Mouse (Mus musculus) spleen, adult 2 months (tissue): Measurements from ENCODE around the gene Tmem19. TPM values are rescaled to one million over a fixed set of nuclear protein-coding genes. Genes with fewer than 3 reads are reported as not detected.

Source experiments
- DNase-seq, 2 experiments: peaks; one replicate each; pipeline versions ENCODE4 v3.0.0 to v3.0.0-alpha.2; 2012 to 2021; ENCODE audit warnings: low spot score in 2 of 2, low read depth in 1 of 2
- H3K27ac ChIP-seq: fragments of 200-500 bp; 2 replicates; pipeline ENCODE4 v1.5.1; 2012; ENCODE audit warnings: low read length, inconsistent platforms; ENCODE audit not compliant: insufficient read depth
- H3K27me3 ChIP-seq: fragments of 200-500 bp; 2 replicates; pipeline ENCODE4 v1.6.1; 2012; ENCODE audit warnings: mild to moderate bottlenecking, moderate library complexity, low read length, inconsistent platforms; ENCODE audit not compliant: control insufficient read depth, insufficient read depth
- H3K36me3 ChIP-seq: fragments of 200-500 bp; 2 replicates; pipeline ENCODE4 v1.6.1; 2012; ENCODE audit warnings: mild to moderate bottlenecking, low read length, inconsistent platforms; ENCODE audit not compliant: control insufficient read depth, insufficient read depth
- H3K4me1 ChIP-seq: fragments of 200-500 bp; 2 replicates; pipeline ENCODE4 v1.6.1; 2011; ENCODE audit warnings: inconsistent platforms; ENCODE audit not compliant: control insufficient read depth, insufficient read depth, insufficient read length
- H3K4me3 ChIP-seq: fragments of 200-500 bp; 2 replicates; pipeline ENCODE4 v1.5.1; 2011; ENCODE audit warnings: mild to moderate bottlenecking, inconsistent platforms; ENCODE audit not compliant: insufficient read depth, insufficient read length; ENCODE audit errors: extremely low read depth
- CTCF ChIP-seq: fragments of 200-500 bp; IDR thresholded peaks from 2 replicates; pipeline ENCODE4 v1.5.1; 2011; ENCODE audit warnings: mild to moderate bottlenecking, inconsistent platforms; ENCODE audit not compliant: insufficient read depth, insufficient read length, insufficient replicate concordance; ENCODE audit errors: extremely low read depth
- POLR2A ChIP-seq: fragments of 200-500 bp; IDR thresholded peaks from 2 replicates; pipeline ENCODE4 v1.6.1; 2011; ENCODE audit warnings: low read depth, low read length, inconsistent platforms
- WGBS: fragments of 180-500 bp; shearing (Covaris S2); methylation state at CpG from one replicate; pipeline ENCODE4 v1.1.7; 2018; 5-methylcytosine and 5-hydroxymethylcytosine counted together
- polyA plus RNA-seq: library from polyadenylated mRNA; depleted of rRNA; stranded (reverse); fragments of >200 nt; gene quantifications from 2 replicates; pipeline ENCODE4 v1.2.3, GENCODE M21; 2012

The Tmem19 gene
- polyA plus RNA-seq, 1 experiment: 10.4 TPM

- TF ChIP-seq CTCF: peak; percentile 34; the same call in 1 of the 2 replicates
- peak; percentile 68 for TF ChIP-seq POLR2A
- Histone ChIP-seq H3K36me3 (no peaks in the 10 kb centered on the region; the same call in 1 of the 2 replicates), H3K4me1 (peaks cover 3% of the 10 kb centered on the region; the same call in 1 of the 2 replicates), H3K27ac (peak within 1 kb of the TSS; percentile 99), H3K27me3 (no peaks in the 10 kb centered on the region), H3K4me3 (peak within 1 kb of the TSS; percentile 94)
- DNase-seq: peak; percentile 96 to 98
- under 1% methylated on average over 65 of the region's 65 CpGs for WGBS
Observed at GRCm38 (mm10) chr10:115384221-115385017, 22.1 kb upstream of the Tmem19 start, which contains the start of the genes Thap2 and Zfc3h1. Thap2 (minus strand) TSS chr10:115384443. Zfc3h1 (plus strand) TSS chr10:115384959.

GRCm38 (mm10) chr10:115383644-115384220, 21.4 kb upstream of the Tmem19 start:
- DNase-seq: no peak
- TF ChIP-seq POLR2A: no peak
- no peak for TF ChIP-seq CTCF
- H3K4me1 ChIP-seq: peaks cover 3% of the 10 kb centered on the region; the same call in 1 of the 2 replicates
- peak overlapping the region; percentile 79 for H3K4me3 ChIP-seq
- H3K27ac ChIP-seq: peak overlapping the region; percentile 99
- H3K36me3 ChIP-seq: no peaks in the 10 kb centered on the region; the same call in 1 of the 2 replicates
- H3K27me3 ChIP-seq: no peaks in the 10 kb centered on the region
- 2% methylated on average over 15 of the region's 15 CpGs for WGBS

GRCm38 (mm10) chr10:115382846-115383643, 20.7 kb upstream of the Tmem19 start:
- no peaks in the 10 kb centered on the region for H3K36me3 ChIP-seq
- no peaks in the 10 kb centered on the region for H3K27me3 ChIP-seq
- no peak for TF ChIP-seq CTCF
- no peak for TF ChIP-seq POLR2A
- DNase-seq: no peak
- H3K4me1 ChIP-seq: peaks cover 3% of the 10 kb centered on the region; the same call in 1 of the 2 replicates
- H3K4me3 ChIP-seq: peak overlapping the region; percentile 1; the same call in 1 of the 2 replicates
- 59% methylated on average over 12 of the region's 12 CpGs for WGBS
- H3K27ac ChIP-seq: no peak overlapping the region

GRCm38 (mm10) chr10:115381506-115382084, 19.3 kb upstream of the Tmem19 start:
- no peak for TF ChIP-seq POLR2A
- TF ChIP-seq CTCF: no peak
- Histone ChIP-seq H3K4me3 (no peak overlapping the region), H3K36me3 (no peaks in the 10 kb centered on the region)

GRCm38 (mm10) chr10:115363151-115363550, 850 bp upstream of the Tmem19 start:
- Histone ChIP-seq H3K27me3 (no peaks in the 10 kb centered on the region), H3K27ac (peak overlapping the region; percentile 98), H3K4me1 (peaks cover 6% of the 10 kb centered on the region; the same call in 1 of the 2 replicates), H3K4me3 (no peak overlapping the region), H3K36me3 (no peaks in the 10 kb centered on the region; the same call in 1 of the 2 replicates)
- 56% methylated on average over 4 of the region's 4 CpGs for WGBS
- TF ChIP-seq POLR2A (no peak), CTCF (no peak)
- DNase-seq: no peak

More at GRCm38 (mm10) chr10:115381506-115382084, 19.3 kb upstream of the Tmem19 start:
- WGBS: 87% methylated on average over 2 of the region's 2 CpGs
- Histone ChIP-seq H3K27me3 (no peaks in the 10 kb centered on the region), H3K4me1 (peaks cover 2% of the 10 kb centered on the region; the same call in 1 of the 2 replicates), H3K27ac (0 out of 2 replicates have a peak overlapping the region, but pooled peaks have one; percentile 6)
- DNase-seq: no peak

- peak overlapping the region; percentile 98 for H3K27ac ChIP-seq
- peaks cover 6% of the 10 kb centered on the region; the same call in 1 of the 2 replicates for H3K4me1 ChIP-seq
- 3% methylated on average over 9 of the region's 9 CpGs for WGBS
- no peak for DNase-seq
- H3K4me3 ChIP-seq: peak overlapping the region; percentile 87
- H3K27me3 ChIP-seq: no peaks in the 10 kb centered on the region
- peaks cover 1% of the 10 kb centered on the region; the same call in 1 of the 2 replicates for H3K36me3 ChIP-seq
- no peak for TF ChIP-seq POLR2A
- no peak for TF ChIP-seq CTCF
Observed at GRCm38 (mm10) chr10:115362623-115362964, 293 bp upstream of the Tmem19 start.
